Mouse (Mus musculus) liver, embryonic 15.5 days (tissue): ENCODE measurements around the gene Ghdc. TPM values are rescaled to one million over a fixed set of nuclear protein-coding genes. Genes with fewer than 3 reads are reported as not detected.

Experiments used
- ATAC-seq: fragments of 200-750 bp; cut with Nextera tagmentation; 2 replicates; pipeline ENCODE4 v1.8.0; 2017; ENCODE audit warnings: moderate number of reproducible peaks, mild to moderate bottlenecking, moderate library complexity; ENCODE audit not compliant: insufficient read depth
- H3K27ac ChIP-seq: fragments of 300-500 bp; sonication (generic); replicated peaks from 2 replicates; pipeline ENCODE4 v1.5.1; 2015; ENCODE audit warnings: mild to moderate bottlenecking, inconsistent platforms
- H3K27me3 ChIP-seq: fragments of 300-500 bp; sonication (generic); 2 replicates; pipeline ENCODE4 v1.6.1; 2015; ENCODE audit warnings: mild to moderate bottlenecking, inconsistent platforms
- H3K36me3 ChIP-seq: fragments of 300-500 bp; sonication (generic); replicated peaks from 2 replicates; pipeline ENCODE4 v1.6.1; 2015; ENCODE audit warnings: moderate library complexity, mild to moderate bottlenecking, inconsistent platforms
- H3K4me1 ChIP-seq: fragments of 300-500 bp; sonication (generic); replicated peaks from 2 replicates; pipeline ENCODE4 v1.6.1; 2015; ENCODE audit warnings: inconsistent platforms
- H3K4me2 ChIP-seq: fragments of 300-500 bp; sonication (generic); 2 replicates; pipeline ENCODE4 v1.6.1; 2015; ENCODE audit warnings: moderate library complexity, mild to moderate bottlenecking, inconsistent platforms
- H3K4me3 ChIP-seq: fragments of 300-500 bp; sonication (generic); replicated peaks from 2 replicates; pipeline ENCODE4 v1.5.1; 2015; ENCODE audit warnings: mild to moderate bottlenecking, inconsistent platforms
- H3K9ac ChIP-seq: fragments of 300-500 bp; sonication (generic); 2 replicates; pipeline ENCODE4 v1.6.1; 2015; ENCODE audit warnings: moderate library complexity, mild to moderate bottlenecking, inconsistent platforms
- H3K9me3 ChIP-seq: fragments of 300-500 bp; sonication (generic); replicated peaks from 2 replicates; pipeline ENCODE4 v1.6.1; 2016; ENCODE audit warnings: inconsistent platforms
- WGBS: fragments of 180-500 bp; shearing (Covaris S2); methylation state at CpG from one replicate; pipeline ENCODE4 v1.1.7; 2015; ENCODE audit warnings: mixed read lengths; ENCODE audit not compliant: insufficient replicate concordance; 5-methylcytosine and 5-hydroxymethylcytosine counted together
- polyA plus RNA-seq: library from polyadenylated mRNA; unstranded; fragments of >200 nt; fragmentation: Nextera tagmentation; extraction: Ambion mirVana; gene quantifications from 2 replicates; pipeline ENCODE4 v1.2.1, GENCODE M21; 2015

Ghdc gene
- polyA plus RNA-seq, 1 experiment from 2014 or later, result 1.5 TPM

- no peak for ATAC-seq
- peaks cover 55% of the 10 kb centered on the region for H3K4me1 ChIP-seq
Observed at GRCm38 (mm10) chr11:100718462-100718861, 52.3 kb downstream of the Ghdc start.

GRCm38 (mm10) chr11:100716649-100717048, 54.1 kb downstream of the Ghdc start:
- no peaks in the 10 kb centered on the region for H3K9me3 ChIP-seq
- 74% methylated on average over 3 of the region's 3 CpGs for WGBS
- no peak overlapping the region for H3K4me3 ChIP-seq
- no peak for ATAC-seq
- H3K36me3 ChIP-seq, result peaks cover 61% of the 10 kb centered on the region
- peaks cover 55% of the 10 kb centered on the region for H3K4me1 ChIP-seq
- H3K27ac ChIP-seq, result no peak overlapping the region
- H3K9ac ChIP-seq, result no peak overlapping the region
- H3K4me2 ChIP-seq, result no peak overlapping the region
- H3K27me3 ChIP-seq, result no peaks in the 10 kb centered on the region

More at GRCm38 (mm10) chr11:100718462-100718861, 52.3 kb downstream of the Ghdc start:
- no peak overlapping the region for H3K4me3 ChIP-seq
- WGBS, result 90% methylated on average over 7 of the region's 7 CpGs
- H3K9me3 ChIP-seq, result no peaks in the 10 kb centered on the region
- no peaks in the 10 kb centered on the region for H3K27me3 ChIP-seq
- H3K9ac ChIP-seq, result no peak overlapping the region
- no peak overlapping the region for H3K4me2 ChIP-seq
- H3K27ac ChIP-seq, result no peak overlapping the region
- peaks cover 61% of the 10 kb centered on the region for H3K36me3 ChIP-seq

Other genes with a start within 250 kb of the Ghdc start
- gene Acly, start 243.0 kb downstream of the Ghdc start, polyA plus RNA-seq, result 103 and 111 TPM in 2 replicates
- gene Ttc25, start 225.3 kb downstream of the Ghdc start, polyA plus RNA-seq, result 0.07 and 0.14 TPM in 2 replicates
- gene Cnp, start 196.1 kb downstream of the Ghdc start, polyA plus RNA-seq, result 14.2 and 15.1 TPM in 2 replicates
- 18.8 and 19.2 TPM in 2 replicates for gene Nkiras2, start 151.7 kb downstream of the Ghdc start, polyA plus RNA-seq
- 61.0 and 66.8 TPM in 2 replicates for gene Dnajc7, start 150.8 kb downstream of the Ghdc start, polyA plus RNA-seq
- not detected in 2 replicates for gene Zfp385c, start 78.5 kb downstream of the Ghdc start, polyA plus RNA-seq
- gene Dhx58, start 66.7 kb downstream of the Ghdc start, polyA plus RNA-seq, result 2.7 and 2.8 TPM in 2 replicates
- gene Kat2a, start 58.5 kb downstream of the Ghdc start, polyA plus RNA-seq, result 13.2 and 14.1 TPM in 2 replicates
- 0.24 TPM in 1 of 2 replicates, not detected in the other for gene Hspb9, start 57.1 kb downstream of the Ghdc start, polyA plus RNA-seq
- gene Rab5c, start 32.7 kb downstream of the Ghdc start, polyA plus RNA-seq, result 19.2 and 20.2 TPM in 2 replicates
- gene Kcnh4, start 11.0 kb downstream of the Ghdc start, polyA plus RNA-seq, result not detected in 2 replicates
- gene Hcrt, start 8.0 kb downstream of the Ghdc start, polyA plus RNA-seq, result not detected in 2 replicates
- gene Stat5b, start 79.8 kb upstream of the Ghdc start, polyA plus RNA-seq, result 20.6 and 22.5 TPM in 2 replicates
- 8.2 and 8.7 TPM in 2 replicates for gene Stat5a, start 88.4 kb upstream of the Ghdc start, polyA plus RNA-seq
- 35.5 and 40.0 TPM in 2 replicates for gene Stat3, start 168.6 kb upstream of the Ghdc start, polyA plus RNA-seq
- 26.9 and 28.1 TPM in 2 replicates for gene Cavin1, start 199.9 kb upstream of the Ghdc start, polyA plus RNA-seq
- 45.3 and 47.1 TPM in 2 replicates for gene Atp6v0a1, start 238.5 kb upstream of the Ghdc start, polyA plus RNA-seq